Mouse (Mus musculus) kidney, adult 2 months (tissue): ENCODE data around the gene Zfp652. TPM values are rescaled to one million over a fixed set of nuclear protein-coding genes. Genes with fewer than 3 reads are reported as not detected.

Source experiments
- DNase-seq: peaks from one replicate; pipeline ENCODE4 v3.0.0; 2021
- H3K27ac ChIP-seq: fragments of 200-500 bp; 2 replicates; pipeline ENCODE4 v1.5.1; 2012; ENCODE audit warnings: low read depth, low read length, control low read depth, inconsistent platforms; ENCODE audit not compliant: insufficient read depth
- H3K27me3 ChIP-seq: fragments of 200-500 bp; replicated peaks from 2 replicates; pipeline ENCODE4 v1.6.1; 2012; ENCODE audit warnings: mild to moderate bottlenecking, moderate library complexity, low read length, inconsistent platforms; ENCODE audit not compliant: control insufficient read depth, insufficient read depth
- H3K36me3 ChIP-seq: fragments of 200-500 bp; 2 replicates; pipeline ENCODE4 v1.6.1; 2012; ENCODE audit warnings: mild to moderate bottlenecking, moderate library complexity, low read length, inconsistent platforms; ENCODE audit not compliant: control insufficient read depth, insufficient read depth
- H3K4me1 ChIP-seq: fragments of 200-500 bp; 2 replicates; pipeline ENCODE4 v1.6.1; 2011; ENCODE audit warnings: low read length; ENCODE audit not compliant: control insufficient read depth, insufficient read depth
- H3K4me3 ChIP-seq: fragments of 200-500 bp; 2 replicates; pipeline ENCODE4 v1.5.1; 2011; ENCODE audit warnings: mild to moderate bottlenecking, low read depth, low read length, control low read depth; ENCODE audit not compliant: insufficient read depth
- CTCF ChIP-seq: fragments of 200-500 bp; conservative IDR thresholded peaks from 2 replicates; pipeline ENCODE4 v1.5.1; 2011; ENCODE audit warnings: low read depth, mild to moderate bottlenecking, control low read depth, low read length, moderate library complexity, mixed read lengths; ENCODE audit not compliant: insufficient read depth, insufficient read length
- POLR2A ChIP-seq: fragments of 200-500 bp; IDR thresholded peaks from one replicate; pipeline ENCODE4 v1.6.1; 2011; ENCODE audit warnings: low read depth, low read length, control low read depth
- WGBS: fragments of 180-500 bp; shearing (Covaris S2); methylation state at CpG from one replicate; pipeline ENCODE4 v1.1.7; 2018; 5-methylcytosine and 5-hydroxymethylcytosine counted together
- polyA plus RNA-seq: library from polyadenylated mRNA; depleted of rRNA; stranded (reverse); fragments of >200 nt; gene quantifications from 2 replicates; pipeline ENCODE4 v1.2.3, GENCODE M21; 2012

Gene Zfp652
- polyA plus RNA-seq, 1 experiment, result 11.4 TPM

- Histone ChIP-seq H3K4me1 (no peaks in the 10 kb centered on the region), H3K36me3 (no peaks in the 10 kb centered on the region), H3K4me3 (no peak overlapping the region), H3K27ac (no peak overlapping the region), H3K27me3 (no peaks in the 10 kb centered on the region)
- 70% methylated on average over 5 of the region's 5 CpGs for WGBS
- no peak for DNase-seq
- TF ChIP-seq POLR2A (no peak), CTCF (no peak)
Observed at GRCm38 (mm10) chr11:95808448-95809011, 96.1 kb downstream of the Zfp652 start.

- H3K27ac ChIP-seq, result no peak overlapping the region
- no peaks in the 10 kb centered on the region for H3K36me3 ChIP-seq
- TF ChIP-seq CTCF (no peak), POLR2A (no peak)
- WGBS, result 46% methylated on average over 5 of the region's 5 CpGs
- H3K27me3 ChIP-seq, result no peaks in the 10 kb centered on the region
- H3K4me1 ChIP-seq, result no peaks in the 10 kb centered on the region
- no peak overlapping the region for H3K4me3 ChIP-seq
- DNase-seq, result no peak
Observed at GRCm38 (mm10) chr11:95809603-95810002, 97.1 kb downstream of the Zfp652 start.

GRCm38 (mm10) chr11:95810828-95811227 lies 98.4 kb downstream of the Zfp652 start:
- H3K4me1 ChIP-seq, result no peaks in the 10 kb centered on the region
- no peak for DNase-seq
- H3K27ac ChIP-seq, result no peak overlapping the region
- H3K36me3 ChIP-seq, result no peaks in the 10 kb centered on the region
- TF ChIP-seq CTCF (no peak), POLR2A (no peak)
- 73% methylated on average over 7 of the region's 7 CpGs for WGBS
- H3K4me3 ChIP-seq, result no peak overlapping the region
- no peaks in the 10 kb centered on the region for H3K27me3 ChIP-seq

- no peaks in the 10 kb centered on the region for H3K27me3 ChIP-seq
- no peaks in the 10 kb centered on the region for H3K4me1 ChIP-seq
- 94% methylated on average over 6 of the region's 6 CpGs for WGBS
- TF ChIP-seq POLR2A, result no peak
- TF ChIP-seq CTCF, result no peak
- no peak overlapping the region for H3K4me3 ChIP-seq
- no peak overlapping the region for H3K27ac ChIP-seq
- DNase-seq, result no peak
- H3K36me3 ChIP-seq, result no peaks in the 10 kb centered on the region
Observed at GRCm38 (mm10) chr11:95811741-95812140, 99.3 kb downstream of the Zfp652 start.

- H3K27me3 ChIP-seq, result no peaks in the 10 kb centered on the region
- no peak for DNase-seq
- H3K36me3 ChIP-seq, result no peaks in the 10 kb centered on the region
- no peak overlapping the region for H3K4me3 ChIP-seq
- H3K4me1 ChIP-seq, result no peaks in the 10 kb centered on the region
- 94% methylated on average over 4 of the region's 4 CpGs for WGBS
- TF ChIP-seq POLR2A (no peak), CTCF (no peak)
- no peak overlapping the region for H3K27ac ChIP-seq
Observed at GRCm38 (mm10) chr11:95812224-95812623, 99.8 kb downstream of the Zfp652 start.

- DNase-seq, result no peak
- Histone ChIP-seq H3K4me1 (no peaks in the 10 kb centered on the region), H3K27me3 (no peaks in the 10 kb centered on the region), H3K4me3 (no peak overlapping the region), H3K36me3 (no peaks in the 10 kb centered on the region), H3K27ac (no peak overlapping the region)
- TF ChIP-seq CTCF (no peak), POLR2A (no peak)
- 91% methylated on average over 2 of the region's 2 CpGs for WGBS
Observed at GRCm38 (mm10) chr11:95814101-95814500, 101.6 kb downstream of the Zfp652 start.

GRCm38 (mm10) chr11:95814857-95815256 lies 102.4 kb downstream of the Zfp652 start:
- H3K4me1 ChIP-seq, result no peaks in the 10 kb centered on the region
- TF ChIP-seq CTCF (no peak), POLR2A (no peak)
- no peak overlapping the region for H3K4me3 ChIP-seq
- no peaks in the 10 kb centered on the region for H3K27me3 ChIP-seq
- no peaks in the 10 kb centered on the region for H3K36me3 ChIP-seq
- H3K27ac ChIP-seq, result no peak overlapping the region
- no peak for DNase-seq
- WGBS, result 48% methylated on average over 5 of the region's 5 CpGs
